In genomic region chr1:168290236-168290985, GRCm38 (mm10) we compare ENCODE assay signal across 12 mouse cellular contexts.
DNase-seq lines count a peak whose midpoint lies in the region; ATAC-seq lines count a peak whose summit lies in the region.
"Had no signal": no experiment of that assay in that cellular context is flagged by ENCODE, and none has a peak within 500 bp of the region (broad histone marks: within the 10 kb centered on the region; RNA-seq: fewer than 3 reads in every experiment).

No protein-coding gene starts in this region.

- H3K36me3 ChIP-seq in heart, embryonic 12.5 days, result no peaks in the 10 kb centered on the region
- H3K36me3 ChIP-seq in midbrain, embryonic 12.5 days, result no peaks in the 10 kb centered on the region
- H3K36me3 ChIP-seq in midbrain, embryonic 16.5 days (ENCODE audit: control insufficient read depth, insufficient read depth, low read length), result no peaks in the 10 kb centered on the region
- no peaks in the 10 kb centered on the region for H3K36me3 ChIP-seq in liver, embryonic 16.5 days (ENCODE audit: control insufficient read depth, insufficient read depth)
- H3K36me3 ChIP-seq in intestine, embryonic 16.5 days (ENCODE audit: control insufficient read depth, insufficient read depth, low read length), result no peaks in the 10 kb centered on the region

- no peak overlapping the region for H3K9ac ChIP-seq in heart, embryonic 12.5 days
- no peak overlapping the region for H3K9ac ChIP-seq in midbrain, embryonic 12.5 days (replicated peaks)
- no peak overlapping the region for H3K9ac ChIP-seq in midbrain, embryonic 16.5 days (ENCODE audit: low read depth, low read length)
- H3K9ac ChIP-seq in liver, embryonic 16.5 days (ENCODE audit: low read depth, low read length), result no peak overlapping the region
- H3K9ac ChIP-seq in intestine, embryonic 16.5 days (ENCODE audit: low read depth, low read length), result no peak overlapping the region
- H3K9ac ChIP-seq: lung, embryonic 14.5 days had no signal

- no peaks in the 10 kb centered on the region for H3K27me3 ChIP-seq in heart, embryonic 12.5 days (replicated peaks)
- H3K27me3 ChIP-seq in midbrain, embryonic 12.5 days, result no peaks in the 10 kb centered on the region
- H3K27me3 ChIP-seq in midbrain, embryonic 16.5 days (ENCODE audit: control insufficient read depth, insufficient read depth, low read depth, low read length), result no peaks in the 10 kb centered on the region
- no peaks in the 10 kb centered on the region for H3K27me3 ChIP-seq in liver, embryonic 16.5 days (ENCODE audit: control insufficient read depth, insufficient read depth, low read depth, low read length)
- no peaks in the 10 kb centered on the region for H3K27me3 ChIP-seq in intestine, embryonic 16.5 days (replicated peaks; ENCODE audit: control insufficient read depth, insufficient read depth, low read length)

- H3K4me2 ChIP-seq in heart, embryonic 12.5 days, result no peak overlapping the region
- no peak overlapping the region for H3K4me2 ChIP-seq in midbrain, embryonic 12.5 days (replicated peaks)
- no peak overlapping the region for H3K4me2 ChIP-seq in midbrain, embryonic 16.5 days (ENCODE audit: low read length)
- no peak overlapping the region for H3K4me2 ChIP-seq in liver, embryonic 16.5 days (ENCODE audit: low read depth, low read length)
- no peak overlapping the region for H3K4me2 ChIP-seq in intestine, embryonic 16.5 days (ENCODE audit: low read depth, low read length)
- H3K4me2 ChIP-seq: lung, embryonic 14.5 days had no signal

- ATAC-seq in cerebellum, adult (ENCODE audit: insufficient number of reproducible peaks, low FRiP score, low TSS enrichment), result no peak
- no peak for ATAC-seq in heart, embryonic 12.5 days (ENCODE audit: insufficient number of reproducible peaks, low FRiP score)
- ATAC-seq in midbrain, embryonic 12.5 days (ENCODE audit: low FRiP score, low read depth), result no peak
- ATAC-seq in midbrain, embryonic 16.5 days, result no peak
- ATAC-seq in liver, embryonic 16.5 days (ENCODE audit: low read depth), result no peak
- ATAC-seq in intestine, embryonic 16.5 days, result no peak
- ATAC-seq: inflammation-experienced regulatory T-cells, adult 6 months had no signal

- WGBS in heart, embryonic 12.5 days, result 84% methylated on average over 8 of the region's 8 CpGs
- WGBS in midbrain, embryonic 12.5 days, result 79% methylated on average over 8 of the region's 8 CpGs
- WGBS in midbrain, embryonic 16.5 days, result 77% methylated on average over 8 of the region's 8 CpGs
- WGBS in liver, embryonic 16.5 days (ENCODE audit: insufficient replicate concordance), result 75% methylated on average over 8 of the region's 8 CpGs
- 83% methylated on average over 8 of the region's 8 CpGs for WGBS in intestine, embryonic 16.5 days

- H3K9me3 ChIP-seq in heart, embryonic 12.5 days (replicated peaks), result no peaks in the 10 kb centered on the region
- no peaks in the 10 kb centered on the region for H3K9me3 ChIP-seq in midbrain, embryonic 12.5 days
- H3K9me3 ChIP-seq in midbrain, embryonic 16.5 days (replicated peaks; ENCODE audit: control insufficient read depth, low read length, poor library complexity, severe bottlenecking), result no peaks in the 10 kb centered on the region
- H3K9me3 ChIP-seq in liver, embryonic 16.5 days (replicated peaks; ENCODE audit: control insufficient read depth, low read length), result no peaks in the 10 kb centered on the region
- no peaks in the 10 kb centered on the region for H3K9me3 ChIP-seq in intestine, embryonic 16.5 days (ENCODE audit: control insufficient read depth, low read length)

- H3K4me1 ChIP-seq in heart, embryonic 12.5 days (replicated peaks), result peaks cover 73% of the 10 kb centered on the region
- peaks cover 74% of the 10 kb centered on the region for H3K4me1 ChIP-seq in midbrain, embryonic 12.5 days
- peaks cover 66% of the 10 kb centered on the region for H3K4me1 ChIP-seq in midbrain, embryonic 16.5 days (ENCODE audit: control insufficient read depth, insufficient read depth, low read length)
- H3K4me1 ChIP-seq in liver, embryonic 16.5 days (ENCODE audit: control insufficient read depth, low read depth, low read length), result peaks cover 63% of the 10 kb centered on the region
- H3K4me1 ChIP-seq in intestine, embryonic 16.5 days (ENCODE audit: control insufficient read depth, insufficient read depth, low read length), result peaks cover 26% of the 10 kb centered on the region

- DNase-seq in cerebellum, adult 11-12 months, result peak; percentile 36
- no peak for DNase-seq in heart, adult 8-10 months (ENCODE audit: low spot score)
- DNase-seq: B cell, adult 2 months; right cerebral cortex, postnatal 4 days had no signal

- no peak overlapping the region for H3K4me3 ChIP-seq in heart, embryonic 12.5 days
- H3K4me3 ChIP-seq in midbrain, embryonic 12.5 days, result no peak overlapping the region
- no peak overlapping the region for H3K4me3 ChIP-seq in midbrain, embryonic 16.5 days (ENCODE audit: low read depth, low read length)
- H3K4me3 ChIP-seq in liver, embryonic 16.5 days (ENCODE audit: low read depth, low read length), result no peak overlapping the region
- H3K4me3 ChIP-seq in intestine, embryonic 16.5 days (ENCODE audit: low read length), result no peak overlapping the region

- peak overlapping the region; percentile 90 for H3K27ac ChIP-seq in heart, embryonic 12.5 days (ENCODE audit: poor library complexity, severe bottlenecking)
- peak overlapping the region; percentile 96; the same call in 1 of the 2 replicates for H3K27ac ChIP-seq in midbrain, embryonic 12.5 days (replicated peaks)
- H3K27ac ChIP-seq in midbrain, embryonic 16.5 days (ENCODE audit: low read length), result no peak overlapping the region
- peak overlapping the region; percentile 56; the same call in 1 of the 2 replicates for H3K27ac ChIP-seq in liver, embryonic 16.5 days (ENCODE audit: low read length)
- H3K27ac ChIP-seq in intestine, embryonic 16.5 days (ENCODE audit: low read length), result no peak overlapping the region

Comparison
In these comparisons a context has a peak if more than half of its experiments do, and no peak if none do; other contexts are left out.
1. H3K27ac ChIP-seq: peak in heart, embryonic 12.5 days (single experiment), midbrain, embryonic 12.5 days (single experiment) and liver, embryonic 16.5 days (single experiment); none in midbrain, embryonic 16.5 days (single experiment) and intestine, embryonic 16.5 days (single experiment).